Mouse (Mus musculus): ENCODE measurements around the gene Nlrp6. TPM values are rescaled to one million over a fixed set of nuclear protein-coding genes. Genes with fewer than 3 reads are reported as not detected.
"Not testable (repeated sequence)": the region's sequence is repeated elsewhere in the genome, so short reads cannot be mapped to it uniquely, and the experiment has no call there.

Nlrp6 gene
- total and polyA plus RNA-seq, 3 experiments, result 0.08 to 0.11 TPM; not detected in 1

DNA sequence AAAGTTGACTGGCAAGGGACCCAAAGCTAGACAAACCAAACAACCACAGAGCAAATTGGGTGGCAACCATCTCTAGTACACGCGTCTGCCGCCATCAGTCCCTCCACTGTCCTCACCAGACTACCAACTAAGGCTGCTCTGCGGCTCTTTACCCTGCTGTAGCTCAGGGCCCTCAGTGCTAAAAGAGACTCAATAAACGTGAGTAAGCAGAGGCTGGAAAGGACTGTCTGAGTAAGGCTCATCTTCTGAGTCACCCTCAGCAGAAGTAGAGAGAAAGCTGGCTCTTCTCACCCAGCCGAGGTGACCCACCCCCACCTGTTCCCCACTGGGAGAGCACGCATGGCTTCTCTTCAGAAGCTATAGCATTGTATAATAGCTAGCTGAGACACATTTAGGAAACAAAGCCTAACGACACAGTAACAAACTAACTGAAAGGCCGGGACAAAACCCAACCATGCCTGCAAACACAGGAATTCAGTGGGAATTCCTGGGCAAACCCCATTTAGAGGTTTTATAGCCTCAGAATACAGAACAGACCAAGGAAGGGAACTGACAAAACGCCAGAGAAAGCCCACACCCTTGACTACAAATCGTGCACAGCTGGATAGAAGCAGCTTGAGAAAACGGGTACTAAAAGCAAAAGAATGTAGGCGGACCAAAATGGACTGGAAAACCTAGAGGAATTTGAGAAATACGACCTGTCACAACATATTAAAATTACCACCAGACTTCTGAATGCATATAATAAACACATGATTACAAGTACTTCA, 52.9 kb downstream of the Nlrp6 start:
- ATAC-seq (ENCODE audit: extremely low read depth, insufficient number of reproducible peaks, low FRiP score, poor library complexity, severe bottlenecking) (no peak), DNase-seq (ENCODE audit: low spot score) (no peak)
- TF ChIP-seq GATA2 (IDR thresholded peaks at IDR 0.05; ENCODE audit: borderline replicate concordance, low read depth, low read length), result no peak
- no peak for TF ChIP-seq TAL1 (conservative IDR thresholded peaks at IDR 0.05; ENCODE audit: low read depth, low read length)
- TF ChIP-seq POLR2AphosphoS5 (IDR thresholded peaks at IDR 0.05; ENCODE audit: insufficient replicate concordance, low read depth, low read length), result no peak
- no peak for TF ChIP-seq GATA1 (IDR thresholded peaks at IDR 0.05; ENCODE audit: borderline replicate concordance, low read length)
- TF ChIP-seq CTCF (IDR thresholded peaks at IDR 0.05; ENCODE audit: low read depth, low read length), result no peak
- Histone ChIP-seq H3K36me3 (replicated peaks) (no peaks in the 10 kb centered on the region), H3K4me1 (ENCODE audit: insufficient read depth, low read depth, low read length) (no peaks in the 10 kb centered on the region; the same call in 1 of the 2 replicates), H3K27me3 (ENCODE audit: insufficient read depth, low read length) (peaks cover 27% of the 10 kb centered on the region), H3K4me3 (ENCODE audit: low read depth, low read length) (no peak overlapping the region), H3K9me3 (replicated peaks) (no peaks in the 10 kb centered on the region)

DNA sequence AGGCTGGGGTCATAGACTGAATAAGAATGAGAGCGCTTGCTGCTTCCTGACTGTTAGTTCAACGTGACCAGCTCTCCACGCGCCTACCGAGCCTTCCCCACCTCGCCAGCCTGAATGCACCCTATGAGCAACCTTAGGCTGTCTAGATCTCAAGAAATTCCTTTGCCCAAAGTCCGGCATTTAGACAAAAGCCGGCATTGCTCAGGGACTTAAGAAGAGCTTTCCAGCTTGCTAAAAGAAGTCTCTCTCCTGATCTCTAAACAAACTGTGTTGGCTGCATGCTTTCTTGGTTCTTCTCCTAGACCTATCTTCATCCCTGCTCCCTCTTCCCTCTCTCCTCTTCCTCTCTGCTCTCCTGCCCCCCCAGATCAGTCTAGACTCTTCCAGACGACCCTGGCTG, 54.2 kb downstream of the Nlrp6 start:
- ATAC-seq (ENCODE audit: extremely low read depth, insufficient number of reproducible peaks, low FRiP score, poor library complexity, severe bottlenecking) (no peak), DNase-seq (ENCODE audit: low spot score) (no peak)
- H3K36me3 ChIP-seq (replicated peaks), result no peaks in the 10 kb centered on the region
- peaks cover 21% of the 10 kb centered on the region; the same call in 1 of the 2 replicates for H3K27me3 ChIP-seq (ENCODE audit: insufficient read depth, low read length)
- H3K4me1 ChIP-seq (ENCODE audit: insufficient read depth, low read depth, low read length), result no peaks in the 10 kb centered on the region; the same call in 1 of the 2 replicates
- H3K4me3 ChIP-seq (ENCODE audit: low read depth, low read length), result no peak overlapping the region
- TF ChIP-seq GATA2 (IDR thresholded peaks at IDR 0.05; ENCODE audit: borderline replicate concordance, low read depth, low read length), result no peak
- TF ChIP-seq GATA1 (IDR thresholded peaks at IDR 0.05; ENCODE audit: borderline replicate concordance, low read length), result no peak
- TF ChIP-seq CTCF (IDR thresholded peaks at IDR 0.05; ENCODE audit: low read depth, low read length), result no peak
- no peak for TF ChIP-seq POLR2AphosphoS5 (IDR thresholded peaks at IDR 0.05; ENCODE audit: insufficient replicate concordance, low read depth, low read length)
- TF ChIP-seq TAL1 (conservative IDR thresholded peaks at IDR 0.05; ENCODE audit: low read depth, low read length), result no peak
- no peaks in the 10 kb centered on the region for H3K9me3 ChIP-seq (replicated peaks)

GRCm38 (mm10) chr7:140975465-140975864, 54.8 kb downstream of the Nlrp6 start:
- ATAC-seq (ENCODE audit: extremely low read depth, insufficient number of reproducible peaks, low FRiP score, poor library complexity, severe bottlenecking), result no peak
- DNase-seq (ENCODE audit: low spot score), result no peak
- Histone ChIP-seq H3K36me3 (replicated peaks) (no peaks in the 10 kb centered on the region), H3K9me3 (replicated peaks) (no peaks in the 10 kb centered on the region), H3K4me3 (ENCODE audit: low read depth, low read length) (no peak overlapping the region), H3K27me3 (ENCODE audit: insufficient read depth, low read length) (peaks cover 17% of the 10 kb centered on the region; the same call in 1 of the 2 replicates), H3K4me1 (ENCODE audit: insufficient read depth, low read depth, low read length) (no peaks in the 10 kb centered on the region; the same call in 1 of the 2 replicates)
- no peak for TF ChIP-seq CTCF (IDR thresholded peaks at IDR 0.05; ENCODE audit: low read depth, low read length)
- no peak for TF ChIP-seq POLR2AphosphoS5 (IDR thresholded peaks at IDR 0.05; ENCODE audit: insufficient replicate concordance, low read depth, low read length)
- no peak for TF ChIP-seq GATA2 (IDR thresholded peaks at IDR 0.05; ENCODE audit: borderline replicate concordance, low read depth, low read length)

GRCm38 (mm10) chr7:140976720-140977119, 56.0 kb downstream of the Nlrp6 start:
- not testable (repeated sequence) for H3K9me3 ChIP-seq (replicated peaks); H3K4me1 ChIP-seq (ENCODE audit: insufficient read depth, low read depth, low read length); H3K36me3 ChIP-seq (replicated peaks); DNase-seq (ENCODE audit: low spot score); ATAC-seq (ENCODE audit: extremely low read depth, insufficient number of reproducible peaks, low FRiP score, poor library complexity, severe bottlenecking); H3K4me3 ChIP-seq (ENCODE audit: low read depth, low read length)
- H3K27me3 ChIP-seq (ENCODE audit: insufficient read depth, low read length), result peaks cover 12% of the 10 kb centered on the region; the same call in 1 of the 2 replicates

Other genes with a start within 250 kb of the Nlrp6 start
Only the 20 nearest of the 27 such genes appear.
- not detected in 2 replicates for gene Syce1, start 133.1 kb upstream of the Nlrp6 start, total RNA-seq (2014; fragmentation: Nextera tagmentation)
- not detected in 2 replicates for gene Syce1, start 133.1 kb upstream of the Nlrp6 start, total RNA-seq (2017)
- gene Syce1, start 133.1 kb upstream of the Nlrp6 start, polyA plus RNA-seq (2012), result not detected in 2 replicates
- gene Zfp941, start 98.7 kb upstream of the Nlrp6 start, total RNA-seq (2014; fragmentation: Nextera tagmentation), result not detected in 2 replicates
- 0.05 and 0.06 TPM in 2 replicates for gene Zfp941, start 98.7 kb upstream of the Nlrp6 start, total RNA-seq (2017)
- gene Zfp941, start 98.7 kb upstream of the Nlrp6 start, polyA plus RNA-seq (2012), result not detected in 2 replicates
- not detected in 2 replicates for gene Urah, start 85.9 kb upstream of the Nlrp6 start, total RNA-seq (2014; fragmentation: Nextera tagmentation)
- gene Urah, start 85.9 kb upstream of the Nlrp6 start, total RNA-seq (2017), result not detected in 2 replicates
- not detected in 2 replicates for gene Urah, start 85.9 kb upstream of the Nlrp6 start, polyA plus RNA-seq (2012)
- gene Scgb1c1, start 75.4 kb upstream of the Nlrp6 start, total RNA-seq (2014; fragmentation: Nextera tagmentation), result not detected in 2 replicates
- not detected in 2 replicates for gene Scgb1c1, start 75.4 kb upstream of the Nlrp6 start, total RNA-seq (2017)
- not detected in 2 replicates for gene Scgb1c1, start 75.4 kb upstream of the Nlrp6 start, polyA plus RNA-seq (2012)
- not detected in 2 replicates for gene Odf3, start 73.1 kb upstream of the Nlrp6 start, total RNA-seq (2014; fragmentation: Nextera tagmentation)
- 0.11 and 0.17 TPM in 2 replicates for gene Odf3, start 73.1 kb upstream of the Nlrp6 start, total RNA-seq (2017)
- gene Odf3, start 73.1 kb upstream of the Nlrp6 start, polyA plus RNA-seq (2012), result not detected in 2 replicates
- gene Gm45785, start 64.6 kb upstream of the Nlrp6 start, total RNA-seq (2014; fragmentation: Nextera tagmentation), result not detected in 2 replicates
- 0.17 and 1.8 TPM in 2 replicates for gene Gm45785, start 64.6 kb upstream of the Nlrp6 start, total RNA-seq (2017)
- 1.3 and 2.1 TPM in 2 replicates for gene Gm45785, start 64.6 kb upstream of the Nlrp6 start, polyA plus RNA-seq (2012)
- gene Ric8a, start 63.9 kb upstream of the Nlrp6 start, total RNA-seq (2014; fragmentation: Nextera tagmentation), result 19.9 and 29.5 TPM in 2 replicates
- 21.1 and 27.9 TPM in 2 replicates for gene Ric8a, start 63.9 kb upstream of the Nlrp6 start, total RNA-seq (2017)
- gene Ric8a, start 63.9 kb upstream of the Nlrp6 start, polyA plus RNA-seq (2012), result 27.9 and 28.4 TPM in 2 replicates
- 8.4 and 10.1 TPM in 2 replicates for gene Bet1l, start 63.3 kb upstream of the Nlrp6 start, total RNA-seq (2014; fragmentation: Nextera tagmentation)
- gene Bet1l, start 63.3 kb upstream of the Nlrp6 start, total RNA-seq (2017), result 13.1 and 16.1 TPM in 2 replicates
- 3.5 and 5.2 TPM in 2 replicates for gene Bet1l, start 63.3 kb upstream of the Nlrp6 start, polyA plus RNA-seq (2012)
- 93.7 and 98.1 TPM in 2 replicates for gene Psmd13, start 38.9 kb upstream of the Nlrp6 start, total RNA-seq (2014; fragmentation: Nextera tagmentation)
- gene Psmd13, start 38.9 kb upstream of the Nlrp6 start, total RNA-seq (2017), result 193 and 195 TPM in 2 replicates
- 45.7 and 70.1 TPM in 2 replicates for gene Psmd13, start 38.9 kb upstream of the Nlrp6 start, polyA plus RNA-seq (2012)
- 10.5 and 11.8 TPM in 2 replicates for gene Sirt3, start 38.6 kb upstream of the Nlrp6 start, total RNA-seq (2014; fragmentation: Nextera tagmentation)
- 11.0 and 17.5 TPM in 2 replicates for gene Sirt3, start 38.6 kb upstream of the Nlrp6 start, total RNA-seq (2017)
- gene Sirt3, start 38.6 kb upstream of the Nlrp6 start, polyA plus RNA-seq (2012), result 27.6 and 31.7 TPM in 2 replicates
- not detected in 2 replicates for gene Cox8b, start 20.5 kb upstream of the Nlrp6 start, total RNA-seq (2014; fragmentation: Nextera tagmentation)
- not detected in 2 replicates for gene Cox8b, start 20.5 kb upstream of the Nlrp6 start, total RNA-seq (2017)
- gene Cox8b, start 20.5 kb upstream of the Nlrp6 start, polyA plus RNA-seq (2012), result not detected in 2 replicates
- gene Pgghg, start 20.5 kb downstream of the Nlrp6 start, total RNA-seq (2014; fragmentation: Nextera tagmentation), result 7.5 and 8.1 TPM in 2 replicates
- gene Pgghg, start 20.5 kb downstream of the Nlrp6 start, total RNA-seq (2017), result 9.0 and 10.0 TPM in 2 replicates
- gene Pgghg, start 20.5 kb downstream of the Nlrp6 start, polyA plus RNA-seq (2012), result 5.6 and 6.7 TPM in 2 replicates
- gene Ifitm5, start 29.4 kb downstream of the Nlrp6 start, total RNA-seq (2014; fragmentation: Nextera tagmentation), result 1.6 TPM in 1 of 2 replicates, not detected in the other
- 0.35 and 1.2 TPM in 2 replicates for gene Ifitm5, start 29.4 kb downstream of the Nlrp6 start, total RNA-seq (2017)
- gene Ifitm5, start 29.4 kb downstream of the Nlrp6 start, polyA plus RNA-seq (2012), result 0.16 and 0.32 TPM in 2 replicates
- gene Gm45717, start 35.0 kb downstream of the Nlrp6 start, total RNA-seq (2014; fragmentation: Nextera tagmentation), result not detected in 2 replicates
- not detected in 2 replicates for gene Gm45717, start 35.0 kb downstream of the Nlrp6 start, total RNA-seq (2017)
- not detected in 2 replicates for gene Gm45717, start 35.0 kb downstream of the Nlrp6 start, polyA plus RNA-seq (2012)
- 239 and 256 TPM in 2 replicates for gene Ifitm2, start 35.1 kb downstream of the Nlrp6 start, total RNA-seq (2014; fragmentation: Nextera tagmentation)
- 205 and 220 TPM in 2 replicates for gene Ifitm2, start 35.1 kb downstream of the Nlrp6 start, total RNA-seq (2017)
- gene Ifitm2, start 35.1 kb downstream of the Nlrp6 start, polyA plus RNA-seq (2012), result 129 and 161 TPM in 2 replicates
- gene Ifitm1, start 46.3 kb downstream of the Nlrp6 start, total RNA-seq (2014; fragmentation: Nextera tagmentation), result 2.9 and 5.5 TPM in 2 replicates
- 1.5 and 2.1 TPM in 2 replicates for gene Ifitm1, start 46.3 kb downstream of the Nlrp6 start, total RNA-seq (2017)
- not detected in 2 replicates for gene Ifitm1, start 46.3 kb downstream of the Nlrp6 start, polyA plus RNA-seq (2012)
- gene Ifitm3, start 89.9 kb downstream of the Nlrp6 start, total RNA-seq (2014; fragmentation: Nextera tagmentation), result not detected in 2 replicates
- not detected in 2 replicates for gene Ifitm3, start 89.9 kb downstream of the Nlrp6 start, total RNA-seq (2017)
- gene Ifitm3, start 89.9 kb downstream of the Nlrp6 start, polyA plus RNA-seq (2012), result not detected in 2 replicates
- gene Ifitm6, start 97.0 kb downstream of the Nlrp6 start, total RNA-seq (2014; fragmentation: Nextera tagmentation), result not detected in 2 replicates
- not detected in 2 replicates for gene Ifitm6, start 97.0 kb downstream of the Nlrp6 start, total RNA-seq (2017)
- not detected in 2 replicates for gene Ifitm6, start 97.0 kb downstream of the Nlrp6 start, polyA plus RNA-seq (2012)
- not detected in 2 replicates for gene Gm17387, start 108.2 kb downstream of the Nlrp6 start, total RNA-seq (2014; fragmentation: Nextera tagmentation)
- not detected in 2 replicates for gene Gm17387, start 108.2 kb downstream of the Nlrp6 start, total RNA-seq (2017)
- not detected in 2 replicates for gene Gm17387, start 108.2 kb downstream of the Nlrp6 start, polyA plus RNA-seq (2012)
- gene B4galnt4, start 140.2 kb downstream of the Nlrp6 start, total RNA-seq (2014; fragmentation: Nextera tagmentation), result not detected in 2 replicates
- gene B4galnt4, start 140.2 kb downstream of the Nlrp6 start, total RNA-seq (2017), result 0.06 TPM in 1 of 2 replicates, not detected in the other
- not detected in 2 replicates for gene B4galnt4, start 140.2 kb downstream of the Nlrp6 start, polyA plus RNA-seq (2012)